Mouse (Mus musculus) left cerebral cortex, postnatal 10 days (tissue): ENCODE data around the gene Ttn. TPM values are rescaled to one million over a fixed set of nuclear protein-coding genes. Genes with fewer than 3 reads are reported as not detected.
"Not testable (repeated sequence)": the region's sequence is repeated elsewhere in the genome, so short reads cannot be mapped to it uniquely, and the experiment has no call there.

Experiments
- DNase-seq, 2 experiments: peaks; one replicate each; pipeline ENCODE4 v3.0.0; 2021 to 2022; ENCODE audit warnings: low spot score in 2 of 2, mixed read lengths in 1 of 2; ENCODE audit errors: extremely low spot score in 1 of 2
- intact Hi-C: fragments of 180-260 bp; cut with DNase I; formaldehyde crosslinking; loops from one replicate; pipeline ENCODE4 v1.15.1; 2025
- total RNA-seq, 2 experiments: library from RNA; stranded (reverse); gene quantifications; 2 replicates each; pipeline ENCODE4 v1.2.3; 2021

Ttn gene
- under 1 TPM; 0.20 to 0.43 TPM for total RNA-seq

GRCm38 (mm10) chr2:76982391-76983145 is at the start of gene Ttn:
Ttn (minus strand) TSS chr2:76982547.
- intact Hi-C loops: no loop called here
- no peak for DNase-seq

DNA sequence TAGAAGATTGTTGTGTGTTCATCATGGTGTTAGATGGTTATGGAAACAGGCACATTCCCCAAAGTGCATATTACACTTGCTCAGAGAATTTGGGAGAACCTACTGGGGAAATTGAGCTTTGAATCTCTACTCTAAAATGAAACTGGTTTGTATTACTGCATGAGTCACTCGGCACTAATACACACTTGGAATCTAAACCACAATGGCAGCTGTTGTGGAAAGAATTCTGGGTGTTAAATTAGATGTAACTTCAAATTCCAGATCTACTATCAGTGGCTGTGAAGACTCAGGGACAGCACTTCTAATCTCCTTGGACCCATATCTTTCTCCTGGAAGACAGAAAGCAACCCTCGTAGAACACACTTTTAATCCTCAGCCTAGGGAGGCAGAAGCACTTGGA is 38.3 kb upstream of the Ttn start:
- intact Hi-C loops: no loop called here
- no peak for DNase-seq

GRCm38 (mm10) chr2:77017735-77018134 is 35.4 kb upstream of the Ttn start:
- no peak for DNase-seq
- intact Hi-C loops: no loop called here

GRCm38 (mm10) chr2:77013449-77013848 is 31.1 kb upstream of the Ttn start:
- intact Hi-C loops: not testable (repeated sequence)

DNA sequence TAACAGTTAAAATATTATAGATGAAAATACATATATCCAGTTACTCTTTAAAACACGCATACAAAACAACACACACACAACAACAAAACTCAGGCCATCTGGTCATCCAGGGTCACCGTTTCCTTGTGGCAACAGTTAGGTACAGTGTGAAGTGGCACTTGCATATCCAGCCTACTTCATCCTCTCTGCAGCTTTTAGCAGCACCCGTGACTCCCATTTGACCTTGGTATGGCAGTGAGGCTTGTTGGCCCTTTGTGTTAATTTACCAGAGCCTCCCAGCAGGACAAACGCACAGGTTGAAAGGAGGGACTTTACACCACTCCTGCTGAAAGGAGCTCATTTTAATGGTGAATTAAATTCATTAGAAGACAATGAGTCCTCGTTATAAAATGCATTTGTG is 29.6 kb upstream of the Ttn start:
- DNase-seq: no peak
- intact Hi-C loops: no loop called here

More at GRCm38 (mm10) chr2:77013449-77013848, 31.1 kb upstream of the Ttn start:
- not testable (repeated sequence) for DNase-seq

DNA sequence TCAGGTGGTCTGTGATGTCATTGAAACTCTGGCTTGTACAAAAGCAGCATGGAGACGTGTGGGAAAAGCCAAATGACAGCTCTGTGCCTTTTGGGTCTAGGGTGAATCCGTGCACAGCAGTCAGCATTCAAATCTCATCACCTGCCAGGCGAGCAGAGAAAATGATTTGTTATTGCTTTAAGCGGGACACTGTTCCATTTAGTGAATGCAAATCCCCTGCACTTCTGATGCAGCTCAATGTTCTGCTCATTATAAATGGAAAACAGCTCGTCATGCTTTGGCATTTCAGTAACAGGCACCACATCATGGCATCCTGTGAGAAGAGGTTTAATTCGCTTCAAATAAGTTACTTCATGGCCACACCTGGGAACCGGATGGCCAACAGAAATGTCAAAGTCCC is 24.7 kb upstream of the Ttn start:
- intact Hi-C loops: no loop called here
- no peak for DNase-seq

DNA sequence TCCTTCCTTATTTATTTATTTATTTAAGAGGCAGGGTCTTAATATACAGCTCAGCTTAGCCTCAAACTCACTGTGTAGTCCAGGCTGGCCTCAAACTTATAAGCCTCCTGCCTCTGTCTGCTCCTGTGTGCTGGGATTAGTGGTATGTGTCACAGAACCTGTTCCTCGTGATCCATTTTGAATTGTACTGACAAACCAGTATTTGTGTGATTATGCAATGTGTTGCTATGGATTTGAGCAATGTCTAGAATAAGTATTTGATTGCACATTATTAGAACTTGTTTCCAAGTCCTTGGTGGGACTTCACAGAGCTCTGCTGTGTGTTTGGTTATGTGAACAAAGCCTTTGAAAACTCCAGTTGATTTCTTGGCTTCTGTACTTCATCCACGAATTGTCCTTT is 20.8 kb upstream of the Ttn start:
- no peak for DNase-seq
- intact Hi-C loops: no loop called here

DNA sequence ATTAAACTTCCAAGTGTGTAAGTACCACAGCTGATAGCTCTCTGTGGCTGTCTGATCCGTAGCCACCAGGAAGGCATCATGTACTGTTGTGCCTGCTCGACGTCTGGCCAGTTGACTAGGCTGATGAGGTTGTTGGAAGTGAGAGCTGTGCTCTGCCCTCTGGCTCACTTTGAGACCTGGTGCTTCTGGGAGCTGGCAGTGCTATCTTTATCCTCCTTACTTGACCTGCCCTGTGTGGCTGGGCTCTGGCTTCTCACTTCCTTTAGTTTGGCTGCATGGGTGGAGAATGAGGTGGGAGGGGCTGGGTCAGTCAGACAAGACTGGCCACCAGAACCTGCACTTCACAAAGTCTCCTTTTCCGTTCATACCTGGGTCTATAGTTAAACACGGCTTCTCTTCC is 16.0 kb upstream of the Ttn start:
- no peak for DNase-seq
- intact Hi-C loops: no loop called here

- intact Hi-C loops: no loop called here
- peak in 1 of 2 experiments; percentile 60 for DNase-seq
Measured at GRCm38 (mm10) chr2:76992493-76993201, 10.3 kb upstream of the Ttn start.

GRCm38 (mm10) chr2:76987317-76987716 is 5.0 kb upstream of the Ttn start:
- intact Hi-C loops: no loop called here
- no peak for DNase-seq

DNA sequence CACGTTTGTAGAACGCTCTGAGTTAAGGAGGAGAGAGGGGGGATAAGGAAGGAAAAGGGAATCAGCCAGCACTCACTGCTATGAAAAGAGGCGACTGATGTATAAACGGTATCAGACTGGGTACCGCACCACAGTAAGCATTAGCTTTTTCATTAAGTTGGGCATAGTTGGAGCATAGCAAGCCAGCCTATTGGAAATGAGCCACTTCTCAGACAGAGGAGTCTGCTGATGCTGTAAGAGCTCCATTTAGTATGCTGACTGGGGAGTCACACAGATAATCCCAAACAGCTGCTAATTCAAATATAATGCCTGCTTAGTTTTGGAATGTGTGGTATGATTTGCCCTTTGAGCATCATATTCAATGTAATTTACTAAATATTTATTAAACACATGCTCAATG is 2.0 kb upstream of the Ttn start:
- DNase-seq: no peak
- intact Hi-C loops: no loop called here

GRCm38 (mm10) chr2:76983601-76984000 is 1.3 kb upstream of the Ttn start:
- DNase-seq: no peak
- intact Hi-C loops: no loop called here

DNA sequence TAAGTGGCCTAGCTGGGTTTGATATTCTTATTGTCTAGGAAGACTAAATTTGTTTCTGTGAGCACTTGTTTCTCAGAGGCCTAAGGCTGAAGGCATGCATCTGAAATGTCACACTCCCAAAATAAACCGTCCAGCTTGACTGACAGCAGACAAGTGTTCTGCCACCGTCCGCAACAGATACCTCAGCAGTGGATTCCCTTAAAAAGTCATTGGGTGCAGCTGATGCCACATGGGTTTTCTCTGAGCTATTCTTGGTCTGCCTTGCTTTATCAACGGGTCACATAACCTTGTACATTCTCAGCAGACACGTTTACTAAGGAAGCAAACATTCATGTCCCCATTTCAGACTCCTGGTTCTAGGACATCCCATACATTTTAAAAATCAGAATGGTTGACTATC is 630 bp downstream of the Ttn start:
- intact Hi-C loops: no loop called here
- DNase-seq: no peak

GRCm38 (mm10) chr2:76980146-76980545 is 2.2 kb downstream of the Ttn start:
- intact Hi-C loops: no loop called here
- DNase-seq: peak in 1 of 2 experiments; percentile 27

DNA sequence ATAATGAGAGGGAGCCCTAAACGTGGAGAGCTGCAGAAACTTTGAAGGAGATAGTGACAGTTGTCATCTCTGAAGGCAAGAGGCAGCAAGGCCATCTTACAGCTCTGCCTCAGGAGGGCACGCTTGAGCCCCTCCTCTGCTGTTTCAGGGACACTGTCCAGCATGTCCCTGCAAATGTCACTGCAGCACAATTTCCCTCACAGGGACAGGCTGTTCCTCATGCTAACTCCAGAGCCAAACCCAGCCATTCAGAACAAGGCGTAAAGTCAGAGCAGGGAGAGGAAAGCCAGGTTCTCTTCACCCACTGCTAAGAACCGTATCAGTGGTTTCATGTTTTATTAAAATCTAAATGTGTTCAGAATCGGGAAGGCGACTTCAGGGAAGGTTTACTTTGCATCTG is 4.7 kb downstream of the Ttn start:
- intact Hi-C loops: loop anchor here (10.0 kb wide), 1 partner anchor 227 kb away; no protein-coding TSS in a partner anchor
- DNase-seq: no peak

DNA sequence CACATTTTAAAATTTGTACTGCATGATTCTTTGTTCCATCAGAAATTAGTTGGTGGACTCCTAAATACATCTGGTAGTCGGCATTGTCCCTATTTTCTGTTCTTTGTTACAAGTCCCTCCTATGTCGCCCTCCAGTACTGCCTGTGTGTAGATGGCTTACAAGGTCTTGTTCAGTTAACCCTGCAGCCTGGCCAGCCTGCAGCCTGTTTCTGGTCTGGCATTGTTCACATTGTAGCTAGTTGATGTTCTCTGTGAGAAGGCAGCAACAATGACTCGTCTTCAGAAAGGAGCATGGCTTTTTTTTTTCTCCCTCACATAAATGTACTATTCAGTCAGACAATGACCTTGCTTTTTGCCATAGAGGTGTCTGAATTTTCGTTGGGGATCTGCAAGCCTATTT is 10.3 kb downstream of the Ttn start:
- DNase-seq: no peak
- intact Hi-C loops: loop anchor here (5.0 to 10.0 kb wide), 3 partner anchors 233 to 730 kb away; no protein-coding TSS in a partner anchor

DNA sequence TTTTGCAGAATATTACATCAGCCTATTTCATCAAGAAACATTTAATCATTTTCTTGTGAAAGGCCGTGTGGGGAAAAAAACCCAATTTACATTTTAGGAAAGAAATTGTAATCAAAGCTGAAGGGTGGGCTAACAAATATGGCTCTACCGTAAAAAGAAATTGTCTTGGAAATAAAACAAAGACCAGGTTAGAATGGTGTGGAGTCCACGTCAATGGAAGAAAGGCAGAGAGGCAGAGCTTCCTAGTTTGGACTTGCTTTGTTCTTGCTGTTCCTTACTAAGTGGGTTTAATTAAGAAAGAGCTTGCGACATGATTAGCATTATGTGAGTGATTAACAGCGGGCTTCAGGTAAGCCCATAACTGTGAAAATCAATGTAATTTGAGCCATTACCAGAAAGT is 11.3 kb downstream of the Ttn start:
- no peak for DNase-seq
- intact Hi-C loops: loop anchor here (5.0 to 10.0 kb wide), 3 partner anchors 234 to 731 kb away; no protein-coding TSS in a partner anchor

GRCm38 (mm10) chr2:76970669-76971068 is 11.7 kb downstream of the Ttn start:
- intact Hi-C loops: loop anchor here (5.0 to 10.0 kb wide), 3 partner anchors 234 to 732 kb away; no protein-coding TSS in a partner anchor
- DNase-seq: peak in 1 of 2 experiments; percentile 26

DNA sequence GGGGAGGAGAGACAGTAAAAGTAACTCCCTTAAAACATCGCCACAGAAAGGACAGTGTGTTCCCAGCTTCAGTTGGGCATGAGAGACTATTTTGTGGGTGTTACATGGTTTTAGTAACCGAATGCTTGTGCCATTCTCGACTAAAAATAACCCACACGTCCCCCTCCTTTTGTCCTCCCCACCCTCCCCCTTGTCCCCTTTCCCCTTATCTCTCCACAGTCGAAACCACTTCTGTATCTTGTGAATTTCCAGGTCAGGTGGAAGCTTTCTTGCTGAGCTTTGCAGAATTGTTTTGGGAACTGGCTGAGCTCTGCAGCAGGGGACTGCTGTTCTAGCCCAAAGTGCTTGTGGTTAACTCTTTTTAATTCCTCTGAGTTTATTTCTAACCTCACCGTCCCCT is 12.1 kb downstream of the Ttn start:
- no peak for DNase-seq
- intact Hi-C loops: loop anchor here (5.0 to 10.0 kb wide), 3 partner anchors 235 to 732 kb away; no protein-coding TSS in a partner anchor

DNA sequence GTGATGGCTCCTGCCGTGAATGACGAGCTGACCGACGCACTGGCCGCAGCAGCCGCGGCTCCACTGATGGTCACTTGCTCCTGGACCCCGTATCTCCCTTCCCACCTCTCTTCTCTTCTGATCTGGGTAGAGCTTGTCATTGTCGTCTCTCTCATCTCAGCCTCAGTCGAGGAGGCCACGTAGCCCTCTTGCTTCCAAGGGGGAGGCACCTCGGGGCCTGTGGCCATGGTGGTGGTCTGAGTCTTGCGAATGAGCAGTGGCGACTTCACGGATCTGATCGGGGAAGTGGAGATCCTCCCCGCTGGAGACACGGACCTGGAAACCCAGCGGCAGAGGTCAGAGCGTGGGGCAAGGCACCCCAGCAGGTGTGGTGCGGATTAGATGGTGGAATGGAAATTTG is 12.7 kb downstream of the Ttn start:
- intact Hi-C loops: loop anchor here (5.0 to 10.0 kb wide), 4 partner anchors 42 to 733 kb away; no protein-coding TSS in a partner anchor
- no peak for DNase-seq
